Mouse (Mus musculus) kidney, embryonic 15.5 days (tissue): ENCODE measurements at regions not wholly inside any gene's neighbourhood (a gene's known extent, or its start where the extent isn't known, plus 50 kb on each side); places are given as distances from the start of the nearest gene placed in this dataset.

Experiments used
- ATAC-seq: fragments of 200-750 bp; cut with Nextera tagmentation; replicated peaks from 2 replicates; pipeline ENCODE4 v1.8.0; 2017; ENCODE audit warnings: moderate TSS enrichment; ENCODE audit not compliant: low FRiP score
- H3K27ac ChIP-seq: fragments of 300-500 bp; sonication (generic); 2 replicates; pipeline ENCODE4 v1.5.1; 2015; ENCODE audit warnings: mild to moderate bottlenecking, inconsistent platforms
- H3K27me3 ChIP-seq: fragments of 300-500 bp; sonication (generic); 2 replicates; pipeline ENCODE4 v1.6.1; 2015; ENCODE audit warnings: inconsistent platforms
- H3K36me3 ChIP-seq: fragments of 300-500 bp; sonication (generic); 2 replicates; pipeline ENCODE4 v1.6.1; 2015; ENCODE audit warnings: inconsistent platforms
- H3K4me1 ChIP-seq: fragments of 300-500 bp; sonication (generic); 2 replicates; pipeline ENCODE4 v1.6.1; 2015; ENCODE audit warnings: inconsistent platforms
- H3K4me2 ChIP-seq: fragments of 300-500 bp; sonication (generic); 2 replicates; pipeline ENCODE4 v1.6.1; 2015; ENCODE audit warnings: moderate library complexity, mild to moderate bottlenecking, inconsistent platforms
- H3K4me3 ChIP-seq: fragments of 300-500 bp; sonication (generic); replicated peaks from 2 replicates; pipeline ENCODE4 v1.5.1; 2015; ENCODE audit warnings: mild to moderate bottlenecking, inconsistent platforms
- H3K9ac ChIP-seq: fragments of 300-500 bp; sonication (generic); 2 replicates; pipeline ENCODE4 v1.6.1; 2015; ENCODE audit warnings: mild to moderate bottlenecking, inconsistent platforms
- H3K9me3 ChIP-seq: fragments of 300-500 bp; sonication (generic); replicated peaks from 2 replicates; pipeline ENCODE4 v1.6.1; 2016; ENCODE audit warnings: inconsistent platforms
- WGBS: fragments of 180-500 bp; shearing (Covaris S2); methylation state at CpG from one replicate; pipeline ENCODE4 v1.1.7; 2015; ENCODE audit warnings: mixed read lengths; 5-methylcytosine and 5-hydroxymethylcytosine counted together

GRCm38 (mm10) chr10:96845906-96846305 lies 229.1 kb downstream of the Btg1 start:
- H3K9ac ChIP-seq, result no peak overlapping the region
- H3K9me3 ChIP-seq, result no peaks in the 10 kb centered on the region
- no peak for ATAC-seq
- H3K4me3 ChIP-seq, result no peak overlapping the region
- 82% methylated on average over 4 of the region's 4 CpGs for WGBS
- no peak overlapping the region for H3K27ac ChIP-seq
- no peaks in the 10 kb centered on the region for H3K36me3 ChIP-seq
- H3K4me2 ChIP-seq, result no peak overlapping the region
- no peaks in the 10 kb centered on the region for H3K4me1 ChIP-seq
- H3K27me3 ChIP-seq, result no peaks in the 10 kb centered on the region

DNA sequence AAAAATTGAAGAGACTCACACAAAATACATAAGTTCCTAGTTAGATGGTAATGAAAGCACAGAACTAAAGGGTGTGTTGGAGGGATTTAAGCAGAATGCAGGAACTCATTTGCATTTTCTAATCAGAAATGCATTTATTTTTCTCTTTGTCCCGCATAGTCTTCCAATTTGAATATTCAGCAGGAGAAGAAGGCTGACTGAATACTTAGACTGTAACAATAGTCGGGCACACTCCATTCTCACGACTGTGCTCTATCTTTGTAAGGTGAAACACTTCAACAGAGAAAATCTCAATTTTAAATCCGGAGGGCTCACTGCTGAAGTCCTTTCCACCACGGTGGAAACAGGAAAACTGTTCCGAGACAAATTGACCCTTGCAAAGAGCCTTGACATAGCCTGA lies 230.2 kb downstream of the Btg1 start:
- no peak for ATAC-seq
- Histone ChIP-seq H3K9ac (no peak overlapping the region), H3K4me3 (no peak overlapping the region), H3K4me2 (no peak overlapping the region), H3K9me3 (no peaks in the 10 kb centered on the region), H3K27me3 (no peaks in the 10 kb centered on the region), H3K27ac (no peak overlapping the region), H3K36me3 (no peaks in the 10 kb centered on the region), H3K4me1 (no peaks in the 10 kb centered on the region)
- WGBS, result 73% methylated on average over 6 of the region's 6 CpGs

DNA sequence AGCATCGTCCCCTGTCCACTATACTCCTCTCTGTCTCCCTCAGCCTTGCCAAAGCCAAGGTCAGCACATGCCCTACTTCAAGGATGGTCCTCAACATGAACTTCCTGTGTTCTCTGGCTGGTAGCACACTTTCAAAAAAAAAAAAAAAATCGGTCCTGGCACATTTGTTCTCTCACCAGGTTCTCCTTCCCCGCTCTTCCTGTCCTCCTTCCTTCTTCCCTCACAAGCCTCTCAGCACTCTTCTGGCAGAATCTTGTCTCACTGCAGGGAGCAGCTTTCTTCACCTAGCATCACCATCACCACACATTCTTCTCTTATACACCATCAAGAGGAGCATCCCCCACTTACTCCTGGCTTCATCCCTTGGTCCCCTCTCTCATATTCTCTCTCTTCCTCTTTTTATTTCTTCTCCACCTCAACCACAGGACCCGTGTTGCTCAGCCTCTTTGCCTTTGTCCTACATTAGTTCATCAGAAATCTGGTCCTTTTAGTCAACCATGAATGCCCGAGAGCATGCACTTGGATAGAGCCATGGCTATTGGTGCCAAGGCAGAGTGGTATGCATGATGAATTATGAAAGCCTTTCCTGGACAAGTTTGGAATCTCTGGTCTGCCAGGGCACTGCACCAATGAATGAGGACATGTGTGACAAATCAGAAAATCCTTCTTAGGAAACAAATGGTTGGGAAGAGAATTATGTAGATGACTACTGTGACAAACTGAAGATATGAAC lies 230.8 kb downstream of the Btg1 start:
- WGBS, result 80% methylated on average over 5 of the region's 5 CpGs
- no peak for ATAC-seq

GRCm38 (mm10) chr10:96848496-96848895 lies 231.7 kb downstream of the Btg1 start:
- Histone ChIP-seq H3K27me3 (no peaks in the 10 kb centered on the region), H3K4me3 (no peak overlapping the region), H3K27ac (no peak overlapping the region), H3K36me3 (no peaks in the 10 kb centered on the region), H3K9ac (no peak overlapping the region), H3K4me2 (no peak overlapping the region), H3K9me3 (no peaks in the 10 kb centered on the region), H3K4me1 (no peaks in the 10 kb centered on the region)
- ATAC-seq, result no peak
- WGBS, result 87% methylated on average over 2 of the region's 2 CpGs

More for the DNA sequence above, 230.8 kb downstream of the Btg1 start:
- Histone ChIP-seq H3K36me3 (no peaks in the 10 kb centered on the region), H3K27ac (no peak overlapping the region), H3K9me3 (no peaks in the 10 kb centered on the region), H3K4me2 (no peak overlapping the region), H3K4me1 (no peaks in the 10 kb centered on the region), H3K4me3 (no peak overlapping the region), H3K9ac (no peak overlapping the region), H3K27me3 (no peaks in the 10 kb centered on the region)

DNA sequence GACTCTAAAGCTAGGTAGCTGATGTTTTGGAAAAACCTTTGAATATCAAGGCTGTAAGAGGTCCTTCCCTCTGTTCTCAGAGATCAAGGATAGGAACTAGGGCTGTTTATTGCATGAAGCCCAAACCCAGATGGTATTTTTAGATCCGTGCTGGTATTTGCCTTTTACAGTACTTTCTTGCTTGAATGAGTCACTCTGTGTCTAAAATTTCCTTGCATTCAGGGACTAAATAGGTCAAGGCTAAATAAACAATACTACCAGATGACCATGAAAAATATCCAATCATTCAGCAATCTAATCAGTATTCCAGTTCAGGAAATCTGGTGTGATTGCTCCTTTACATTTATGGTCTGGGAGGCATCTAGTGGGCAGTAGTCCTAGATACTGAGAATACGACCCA lies 243.6 kb downstream of the Btg1 start:
- Histone ChIP-seq H3K9ac (no peak overlapping the region), H3K4me1 (no peaks in the 10 kb centered on the region), H3K4me2 (no peak overlapping the region), H3K27ac (no peak overlapping the region), H3K9me3 (no peaks in the 10 kb centered on the region), H3K36me3 (no peaks in the 10 kb centered on the region), H3K27me3 (no peaks in the 10 kb centered on the region), H3K4me3 (no peak overlapping the region)
- ATAC-seq, result no peak
- WGBS, result 63% methylated on average over 2 of the region's 2 CpGs

GRCm38 (mm10) chr10:96863230-96863629 lies 246.4 kb downstream of the Btg1 start:
- H3K4me2 ChIP-seq, result no peak overlapping the region
- no peak for ATAC-seq
- 84% methylated on average over 8 of the region's 8 CpGs for WGBS
- H3K27ac ChIP-seq, result no peak overlapping the region
- no peaks in the 10 kb centered on the region for H3K9me3 ChIP-seq
- no peaks in the 10 kb centered on the region for H3K4me1 ChIP-seq
- no peak overlapping the region for H3K4me3 ChIP-seq
- no peaks in the 10 kb centered on the region for H3K36me3 ChIP-seq
- no peaks in the 10 kb centered on the region for H3K27me3 ChIP-seq
- H3K9ac ChIP-seq, result no peak overlapping the region

DNA sequence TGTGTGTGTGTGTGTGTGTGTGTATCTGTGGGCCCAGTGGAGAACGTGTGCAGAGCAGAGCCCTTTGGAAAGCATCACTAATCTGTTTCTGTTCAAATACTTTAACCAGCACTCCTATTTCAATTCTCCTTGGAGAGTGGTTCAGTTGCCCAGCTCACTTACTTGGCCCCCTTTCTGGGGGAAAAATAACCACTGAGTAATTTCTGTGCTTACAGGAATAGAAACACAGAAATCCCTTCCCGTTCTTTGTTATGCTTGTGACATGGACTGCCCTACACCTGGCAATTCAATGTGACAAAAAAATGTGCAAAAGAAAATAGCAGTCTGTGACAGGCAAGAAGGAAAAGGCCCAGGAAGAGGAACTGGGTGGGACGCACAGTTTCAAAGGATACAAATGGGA lies 249.7 kb downstream of the Btg1 start:
- H3K27me3 ChIP-seq, result no peaks in the 10 kb centered on the region
- no peak overlapping the region for H3K9ac ChIP-seq
- H3K36me3 ChIP-seq, result no peaks in the 10 kb centered on the region
- ATAC-seq, result no peak
- no peak overlapping the region for H3K4me2 ChIP-seq
- H3K4me3 ChIP-seq, result no peak overlapping the region
- WGBS, result 69% methylated on average over 3 of the region's 3 CpGs
- no peaks in the 10 kb centered on the region for H3K9me3 ChIP-seq
- H3K27ac ChIP-seq, result no peak overlapping the region
- H3K4me1 ChIP-seq, result no peaks in the 10 kb centered on the region

GRCm38 (mm10) chr10:96871559-96872160 lies 254.9 kb downstream of the Btg1 start:
- Histone ChIP-seq H3K4me3 (no peak overlapping the region), H3K27me3 (no peaks in the 10 kb centered on the region), H3K4me2 (no peak overlapping the region), H3K4me1 (no peaks in the 10 kb centered on the region), H3K27ac (no peak overlapping the region), H3K9ac (no peak overlapping the region), H3K9me3 (no peaks in the 10 kb centered on the region), H3K36me3 (no peaks in the 10 kb centered on the region)
- ATAC-seq, result no peak
- 75% methylated on average over 7 of the region's 7 CpGs for WGBS

DNA sequence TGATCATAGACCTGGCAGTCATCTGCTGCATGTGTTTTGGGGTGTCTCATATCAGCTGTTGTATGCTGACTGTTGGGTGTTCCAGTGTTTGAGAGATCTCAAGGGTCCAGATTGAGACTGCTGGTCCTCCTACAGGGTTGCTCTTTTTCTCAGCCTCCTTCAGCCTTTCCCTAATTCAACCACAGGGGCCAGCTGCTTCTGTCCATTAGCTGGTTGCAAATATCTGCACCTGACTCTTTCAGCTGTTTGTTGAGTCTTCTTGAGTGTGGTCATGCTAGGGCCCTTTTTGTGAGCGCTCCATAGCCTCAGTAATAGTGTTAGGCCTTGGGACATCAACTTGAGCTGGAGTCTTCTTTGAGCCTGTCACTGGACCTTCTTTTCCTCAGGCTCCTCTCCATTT lies 257.8 kb downstream of the Btg1 start:
- no peaks in the 10 kb centered on the region for H3K27me3 ChIP-seq
- 91% methylated on average over 1 of the region's 1 CpGs for WGBS
- H3K36me3 ChIP-seq, result no peaks in the 10 kb centered on the region
- H3K9ac ChIP-seq, result no peak overlapping the region
- H3K9me3 ChIP-seq, result no peaks in the 10 kb centered on the region
- H3K27ac ChIP-seq, result no peak overlapping the region
- H3K4me3 ChIP-seq, result no peak overlapping the region
- no peak overlapping the region for H3K4me2 ChIP-seq
- H3K4me1 ChIP-seq, result no peaks in the 10 kb centered on the region
- ATAC-seq, result no peak

- WGBS, result 71% methylated on average over 3 of the region's 3 CpGs
- Histone ChIP-seq H3K4me2 (no peak overlapping the region), H3K36me3 (no peaks in the 10 kb centered on the region), H3K27ac (no peak overlapping the region), H3K4me1 (no peaks in the 10 kb centered on the region), H3K27me3 (no peaks in the 10 kb centered on the region), H3K9ac (no peak overlapping the region), H3K9me3 (no peaks in the 10 kb centered on the region), H3K4me3 (no peak overlapping the region)
- ATAC-seq, result no peak
Observed at GRCm38 (mm10) chr10:96875676-96876075, 258.9 kb downstream of the Btg1 start.

DNA sequence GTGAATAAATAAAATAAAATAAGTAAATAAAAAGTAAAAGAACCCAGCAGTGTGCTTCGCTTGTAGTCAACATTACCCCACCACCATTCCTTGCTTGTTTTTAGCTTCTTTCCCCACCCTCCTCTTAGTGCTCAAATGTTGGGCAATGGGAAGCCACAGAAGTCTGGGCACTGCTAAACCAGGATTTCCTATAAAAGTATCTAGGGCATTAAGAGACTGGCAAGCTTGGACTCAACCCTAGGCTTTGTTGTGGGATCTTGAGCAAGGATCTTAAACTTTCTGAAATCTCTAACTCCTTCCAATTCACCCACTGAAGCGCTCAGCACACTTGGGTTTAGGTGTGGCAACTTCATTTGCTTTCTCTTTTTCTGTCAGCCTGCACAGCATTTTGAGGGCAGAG lies 262.6 kb downstream of the Btg1 start:
- ATAC-seq, result no peak
- Histone ChIP-seq H3K4me3 (no peak overlapping the region), H3K9me3 (no peaks in the 10 kb centered on the region), H3K4me2 (no peak overlapping the region), H3K36me3 (no peaks in the 10 kb centered on the region), H3K9ac (no peak overlapping the region), H3K4me1 (no peaks in the 10 kb centered on the region), H3K27me3 (no peaks in the 10 kb centered on the region), H3K27ac (no peak overlapping the region)
- 89% methylated on average over 2 of the region's 2 CpGs for WGBS

DNA sequence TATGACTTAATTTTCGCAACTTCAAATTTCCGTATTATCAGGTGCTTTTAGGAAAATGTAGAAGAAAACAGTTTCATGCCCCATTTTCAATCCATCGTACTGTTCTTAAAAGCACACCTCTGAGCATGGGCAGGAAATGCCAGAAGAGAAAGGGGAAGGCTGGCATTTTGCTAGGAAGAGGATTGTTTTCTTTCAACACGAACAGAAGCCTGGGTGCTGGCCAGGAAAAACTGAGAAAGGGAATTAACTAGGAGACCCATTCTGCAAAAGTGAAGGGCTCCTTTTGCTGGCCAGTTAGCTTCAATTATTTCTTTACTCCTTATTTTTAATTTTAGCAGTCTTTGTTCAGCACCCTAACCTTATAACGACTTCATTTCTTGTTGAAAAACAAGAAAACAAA lies 264.0 kb downstream of the Btg1 start:
- Histone ChIP-seq H3K4me1 (no peaks in the 10 kb centered on the region), H3K27ac (no peak overlapping the region), H3K4me3 (no peak overlapping the region), H3K4me2 (no peak overlapping the region), H3K27me3 (no peaks in the 10 kb centered on the region), H3K9me3 (no peaks in the 10 kb centered on the region), H3K9ac (no peak overlapping the region), H3K36me3 (no peaks in the 10 kb centered on the region)
- ATAC-seq, result no peak
- 71% methylated on average over 5 of the region's 5 CpGs for WGBS

GRCm38 (mm10) chr10:96881212-96881611 lies 264.4 kb downstream of the Btg1 start:
- 87% methylated on average over 5 of the region's 5 CpGs for WGBS
- H3K4me3 ChIP-seq, result no peak overlapping the region
- no peaks in the 10 kb centered on the region for H3K9me3 ChIP-seq
- H3K36me3 ChIP-seq, result no peaks in the 10 kb centered on the region
- no peaks in the 10 kb centered on the region for H3K27me3 ChIP-seq
- H3K27ac ChIP-seq, result no peak overlapping the region
- ATAC-seq, result no peak
- H3K9ac ChIP-seq, result no peak overlapping the region
- H3K4me2 ChIP-seq, result no peak overlapping the region
- no peaks in the 10 kb centered on the region for H3K4me1 ChIP-seq
